Mouse (Mus musculus): ENCODE data around the gene Ovch2. TPM values are rescaled to one million over a fixed set of nuclear protein-coding genes. Genes with fewer than 3 reads are reported as not detected.

Ovch2 gene
- not detected for polyA plus RNA-seq (2014; fragmentation: Illumina TruSeq; extraction: RNeasy Lipid Tissue Mini Kit (QIAGEN cat#74804); ENCODE audit: low read depth, low replicate concordance)

GRCm38 (mm10) chr7:107801108-107801507, at the start of gene Ovch2:
Gene Ovch2 (minus strand): TSS chr7:107801208.

GRCm38 (mm10) chr7:107847390-107847789, 46.4 kb upstream of the Ovch2 start, which contains the start of gene Olfr470:
Gene Olfr470 (minus strand): TSS chr7:107847490.

GRCm38 (mm10) chr7:107825441-107825840, 24.4 kb upstream of the Ovch2 start, which contains the start of gene Olfr469:
Gene Olfr469 (minus strand): TSS chr7:107825541.

DNA sequence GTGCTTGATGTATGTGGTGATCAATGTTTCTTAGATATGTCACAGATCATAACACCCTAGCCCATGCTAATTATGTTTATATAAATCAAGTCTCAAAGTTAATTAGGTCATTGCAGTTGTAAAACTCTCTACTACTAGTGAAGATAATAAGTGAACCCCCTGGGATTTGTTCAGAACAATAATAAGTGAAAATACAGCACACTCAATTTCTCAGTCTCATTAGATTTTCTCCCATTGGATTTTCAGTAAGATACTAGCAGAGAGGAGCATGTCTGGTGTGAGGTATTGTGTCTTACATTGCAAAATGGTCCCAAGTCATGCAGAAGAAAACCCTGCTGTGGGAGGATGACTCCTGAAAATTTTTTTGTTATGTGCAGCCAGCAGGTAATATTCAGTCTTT, 11.0 kb upstream of the Ovch2 start, which contains the start of gene Olfr467:
Olfr467 (plus strand) TSS at position 301 of the 400 bp plus-strand sequence.

DNA sequence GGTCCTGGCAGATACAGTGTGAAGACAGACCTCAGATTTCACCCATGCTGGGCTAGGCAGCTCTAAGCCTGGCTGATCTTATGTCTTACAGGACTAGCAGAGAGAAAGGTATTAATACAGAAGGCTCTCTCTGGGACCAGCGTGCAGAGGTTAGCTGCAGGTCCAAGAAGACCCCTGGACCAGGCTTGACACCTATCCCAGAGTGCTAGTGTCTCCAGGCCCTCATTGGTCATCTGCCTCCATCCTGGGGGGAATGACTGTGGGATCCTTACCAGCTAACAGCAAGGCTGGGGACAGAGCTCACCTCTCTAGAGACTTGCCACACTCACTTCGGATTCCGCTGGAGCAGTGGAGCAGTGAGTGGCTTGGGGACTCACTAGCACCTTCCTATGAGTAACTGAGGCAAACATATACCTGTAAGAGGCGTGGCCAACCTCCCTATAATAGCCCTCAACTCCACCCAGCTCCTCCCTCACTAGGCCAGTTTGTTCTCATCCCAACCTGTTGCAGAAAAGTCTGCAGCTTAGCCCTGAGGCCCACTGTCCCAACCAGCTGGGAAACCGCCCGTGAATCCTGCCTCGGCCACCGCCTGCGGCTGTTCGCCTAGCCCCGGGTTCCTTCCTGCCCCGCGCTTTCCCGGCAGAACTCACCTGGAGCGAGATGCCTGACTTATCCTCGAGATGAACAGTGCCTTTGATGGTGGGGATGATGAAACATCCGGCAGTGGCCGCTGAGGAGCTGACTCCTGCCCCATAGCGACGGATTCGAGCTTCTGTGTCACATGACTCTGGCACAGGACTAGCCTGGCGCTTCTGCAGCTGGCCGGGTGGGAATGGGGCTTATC, 43.5 kb downstream of the Ovch2 start, which contains the start of gene Cyb5r2:
Cyb5r2 (minus strand) TSS at position 725 of the 844 bp plus-strand sequence.

Other genes starting within 250 kb of the Ovch2 start
- gene Olfml1, start 233.8 kb downstream of the Ovch2 start, polyA plus RNA-seq (2014; fragmentation: Illumina TruSeq; extraction: RNeasy Lipid Tissue Mini Kit (QIAGEN cat#74804); ENCODE audit: low read depth, low replicate concordance), result 12.3 TPM
- 7.8 TPM for gene Ppfibp2, start 206.0 kb downstream of the Ovch2 start, polyA plus RNA-seq (2014; fragmentation: Illumina TruSeq; extraction: RNeasy Lipid Tissue Mini Kit (QIAGEN cat#74804); ENCODE audit: low read depth, low replicate concordance)
- not detected for gene 5330417H12Rik, start 176.0 kb downstream of the Ovch2 start, polyA plus RNA-seq (2014; fragmentation: Illumina TruSeq; extraction: RNeasy Lipid Tissue Mini Kit (QIAGEN cat#74804); ENCODE audit: low read depth, low replicate concordance)
- gene Cyb5r2, start 43.2 kb downstream of the Ovch2 start, polyA plus RNA-seq (2014; fragmentation: Illumina TruSeq; extraction: RNeasy Lipid Tissue Mini Kit (QIAGEN cat#74804); ENCODE audit: low read depth, low replicate concordance), result not detected
- not detected for gene Olfr467, start 11.1 kb upstream of the Ovch2 start, polyA plus RNA-seq (2014; fragmentation: Illumina TruSeq; extraction: RNeasy Lipid Tissue Mini Kit (QIAGEN cat#74804); ENCODE audit: low read depth, low replicate concordance)
- gene Olfr469, start 24.3 kb upstream of the Ovch2 start, polyA plus RNA-seq (2014; fragmentation: Illumina TruSeq; extraction: RNeasy Lipid Tissue Mini Kit (QIAGEN cat#74804); ENCODE audit: low read depth, low replicate concordance), result not detected
- gene Olfr470, start 46.3 kb upstream of the Ovch2 start, polyA plus RNA-seq (2014; fragmentation: Illumina TruSeq; extraction: RNeasy Lipid Tissue Mini Kit (QIAGEN cat#74804); ENCODE audit: low read depth, low replicate concordance), result not detected
- gene Olfr472, start 96.7 kb upstream of the Ovch2 start, polyA plus RNA-seq (2014; fragmentation: Illumina TruSeq; extraction: RNeasy Lipid Tissue Mini Kit (QIAGEN cat#74804); ENCODE audit: low read depth, low replicate concordance), result not detected
- gene Olfr473, start 129.2 kb upstream of the Ovch2 start, polyA plus RNA-seq (2014; fragmentation: Illumina TruSeq; extraction: RNeasy Lipid Tissue Mini Kit (QIAGEN cat#74804); ENCODE audit: low read depth, low replicate concordance), result not detected
- gene Olfr474, start 153.4 kb upstream of the Ovch2 start, polyA plus RNA-seq (2014; fragmentation: Illumina TruSeq; extraction: RNeasy Lipid Tissue Mini Kit (QIAGEN cat#74804); ENCODE audit: low read depth, low replicate concordance), result not detected
- not detected for gene Olfr476, start 163.6 kb upstream of the Ovch2 start, polyA plus RNA-seq (2014; fragmentation: Illumina TruSeq; extraction: RNeasy Lipid Tissue Mini Kit (QIAGEN cat#74804); ENCODE audit: low read depth, low replicate concordance)
- gene Olfr477, start 185.5 kb upstream of the Ovch2 start, polyA plus RNA-seq (2014; fragmentation: Illumina TruSeq; extraction: RNeasy Lipid Tissue Mini Kit (QIAGEN cat#74804); ENCODE audit: low read depth, low replicate concordance), result not detected
- not detected for gene Olfr478, start 232.8 kb upstream of the Ovch2 start, polyA plus RNA-seq (2014; fragmentation: Illumina TruSeq; extraction: RNeasy Lipid Tissue Mini Kit (QIAGEN cat#74804); ENCODE audit: low read depth, low replicate concordance)
- not detected for gene Olfr479, start 249.5 kb upstream of the Ovch2 start, polyA plus RNA-seq (2014; fragmentation: Illumina TruSeq; extraction: RNeasy Lipid Tissue Mini Kit (QIAGEN cat#74804); ENCODE audit: low read depth, low replicate concordance)